Mouse (Mus musculus): ENCODE data around the gene Pax2.

GRCm38 (mm10) chr19:44771499-44771898 is 15.7 kb downstream of the Pax2 start:
- TF ChIP-seq EP300 (IDR thresholded peaks at IDR 0.05; ENCODE audit: low read depth) = no peak
- TF ChIP-seq CTCF (IDR thresholded peaks at IDR 0.05; ENCODE audit: low read depth) = no peak
